Mouse (Mus musculus) MEL (cell line): ENCODE results near the gene Scgb3a1. TPM values are rescaled to one million over a fixed set of nuclear protein-coding genes. Genes with fewer than 3 reads are reported as not detected.

ENCODE experiments used
- DNase-seq: peaks from one replicate; pipeline ENCODE4 v3.0.0; 2011; ENCODE audit warnings: low read depth, low spot score
- H3K27ac ChIP-seq: 2 replicates; pipeline ENCODE4 v1.5.1; 2012; ENCODE audit warnings: low read depth, mild to moderate bottlenecking, control low read depth, low read length, moderate library complexity; ENCODE audit not compliant: control insufficient read depth
- H3K27me3 ChIP-seq, 2 experiments: fragments of 150-350 bp in 1 of 2; sonication (generic) in 1 of 2; 2 replicates each; pipeline ENCODE4 v1.6.1; 2012; ENCODE audit warnings: low read length in 2 of 2, mild to moderate bottlenecking in 2 of 2, improper control_type of control experiment in 1 of 2, moderate library complexity in 1 of 2; ENCODE audit not compliant: insufficient read depth in 2 of 2, control insufficient read depth in 1 of 2
- H3K36me3 ChIP-seq, 2 experiments: 2 replicates each; pipeline ENCODE4 v1.6.1; 2012 to 2014; ENCODE audit warnings: low read length in 2 of 2, improper control_type of control experiment in 1 of 2, inconsistent platforms in 1 of 2, mild to moderate bottlenecking in 1 of 2; ENCODE audit not compliant: insufficient read depth in 2 of 2, control insufficient read depth in 1 of 2
- H3K4me1 ChIP-seq, 2 experiments: fragments of 150-350 bp in 1 of 2; sonication (generic) in 1 of 2; 2 replicates each; pipeline ENCODE4 v1.6.1; 2012; ENCODE audit warnings: low read length in 2 of 2, improper control_type of control experiment in 1 of 2, mild to moderate bottlenecking in 1 of 2; ENCODE audit not compliant: insufficient read depth in 2 of 2, control insufficient read depth in 1 of 2
- H3K4me3 ChIP-seq, 2 experiments: fragments of 150-350 bp in 1 of 2; sonication (generic) in 1 of 2; 2 replicates each; pipeline ENCODE4 v1.5.1; 2012; ENCODE audit warnings: low read depth in 2 of 2, low read length in 2 of 2, mild to moderate bottlenecking in 2 of 2, moderate library complexity in 2 of 2, control low read depth in 1 of 2, improper control_type of control experiment in 1 of 2; ENCODE audit not compliant: control insufficient read depth in 1 of 2, insufficient read depth in 1 of 2
- H3K79me2 ChIP-seq: 2 replicates; pipeline ENCODE4 v1.6.1; 2012; ENCODE audit warnings: mild to moderate bottlenecking, low read length, moderate library complexity; ENCODE audit not compliant: control insufficient read depth, poor library complexity, insufficient read depth
- H3K9ac ChIP-seq: 2 replicates; pipeline ENCODE4 v1.6.1; 2012; ENCODE audit warnings: low read depth, mild to moderate bottlenecking, control low read depth, low read length, moderate library complexity; ENCODE audit not compliant: control insufficient read depth, poor library complexity, severe bottlenecking
- H3K9me3 ChIP-seq: fragments of 150-350 bp; sonication (generic); replicated peaks from 2 replicates; pipeline ENCODE4 v1.6.1; 2012; ENCODE audit warnings: mild to moderate bottlenecking, low read length, improper control_type of control experiment, moderate library complexity; ENCODE audit not compliant: insufficient read depth
- BHLHE40 ChIP-seq: IDR thresholded peaks from 2 replicates; pipeline ENCODE4 v1.6.1; 2012; ENCODE audit warnings: low read depth, mild to moderate bottlenecking, inconsistent platforms, low read length, improper control_type of control experiment, borderline replicate concordance
- CHD1 ChIP-seq: IDR thresholded peaks from 2 replicates; pipeline ENCODE4 v1.6.1; 2012; ENCODE audit warnings: low read depth, mild to moderate bottlenecking, inconsistent platforms, low read length, improper control_type of control experiment
- CHD2 ChIP-seq: IDR thresholded peaks from 2 replicates; pipeline ENCODE4 v1.6.1; 2011; ENCODE audit warnings: low read length, improper control_type of control experiment
- CTCF ChIP-seq, 3 experiments: IDR thresholded peaks in 2 of 3; conservative IDR thresholded peaks in 1 of 3; 2 replicates each; pipeline ENCODE4 v1.5.1; 2011 to 2012; ENCODE audit warnings: low read length in 3 of 3, low read depth in 2 of 3, mild to moderate bottlenecking in 2 of 3, improper control_type of control experiment in 1 of 3, inconsistent platforms in 1 of 3, mixed read lengths in 1 of 3, moderate library complexity in 1 of 3; ENCODE audit not compliant: control insufficient read depth in 1 of 3, insufficient read depth in 1 of 3, poor library complexity in 1 of 3, severe bottlenecking in 1 of 3
- E2F4 ChIP-seq: IDR thresholded peaks from 2 replicates; pipeline ENCODE4 v1.6.1; 2011; ENCODE audit warnings: low read depth, low read length, improper control_type of control experiment, borderline replicate concordance
- ELF1 ChIP-seq: IDR thresholded peaks from 2 replicates; pipeline ENCODE4 v1.6.1; 2014; ENCODE audit warnings: low read depth, mild to moderate bottlenecking, inconsistent platforms, low read length, improper control_type of control experiment, moderate library complexity
- EP300 ChIP-seq, 2 experiments: IDR thresholded peaks; 2 replicates each; pipeline ENCODE4 v1.6.1; 2011; ENCODE audit warnings: improper control_type of control experiment in 2 of 2, low read length in 2 of 2, low read depth in 1 of 2, mild to moderate bottlenecking in 1 of 2
- ETS1 ChIP-seq: IDR thresholded peaks from 2 replicates; pipeline ENCODE4 v1.6.1; 2012; ENCODE audit warnings: low read depth, mild to moderate bottlenecking, inconsistent platforms, low read length, improper control_type of control experiment, moderate library complexity
- HCFC1 ChIP-seq: IDR thresholded peaks from 2 replicates; pipeline ENCODE4 v1.6.1; 2012; ENCODE audit warnings: low read depth, mild to moderate bottlenecking, inconsistent platforms, low read length, improper control_type of control experiment, moderate library complexity
- JUND ChIP-seq: IDR thresholded peaks from 2 replicates; pipeline ENCODE4 v1.6.1; 2011; ENCODE audit warnings: low read depth, mild to moderate bottlenecking, improper control_type of control experiment, low read length
- MAFK ChIP-seq: IDR thresholded peaks from 2 replicates; pipeline ENCODE4 v1.6.1; 2011; ENCODE audit warnings: low read depth, mild to moderate bottlenecking, low read length, improper control_type of control experiment, borderline replicate concordance
- MAX ChIP-seq: IDR thresholded peaks from 2 replicates; pipeline ENCODE4 v1.6.1; 2011; ENCODE audit warnings: low read length, improper control_type of control experiment
- MAZ ChIP-seq: IDR thresholded peaks from 2 replicates; pipeline ENCODE4 v1.6.1; 2012; ENCODE audit warnings: low read depth, mild to moderate bottlenecking, inconsistent platforms, low read length, improper control_type of control experiment
- MXI1 ChIP-seq: IDR thresholded peaks from 2 replicates; pipeline ENCODE4 v1.6.1; 2011; ENCODE audit warnings: mild to moderate bottlenecking, low read depth, low read length, improper control_type of control experiment
- MYB ChIP-seq: IDR thresholded peaks from 2 replicates; pipeline ENCODE4 v1.6.1; 2011; ENCODE audit warnings: mild to moderate bottlenecking, low read depth, low read length, improper control_type of control experiment
- MYC ChIP-seq: IDR thresholded peaks from 2 replicates; pipeline ENCODE4 v1.6.1; 2011; ENCODE audit warnings: low read depth, mild to moderate bottlenecking, low read length, improper control_type of control experiment, moderate library complexity
- NELFE ChIP-seq: IDR thresholded peaks from 2 replicates; pipeline ENCODE4 v1.6.1; 2011; ENCODE audit warnings: low read depth, low read length, improper control_type of control experiment
- NRF1 ChIP-seq: IDR thresholded peaks from 2 replicates; pipeline ENCODE4 v1.6.1; 2014; ENCODE audit warnings: low read depth, mild to moderate bottlenecking, inconsistent platforms, low read length, improper control_type of control experiment, moderate library complexity; ENCODE audit not compliant: poor library complexity, insufficient read depth, severe bottlenecking
- POLR2A ChIP-seq, 2 experiments: IDR thresholded peaks; 2 replicates each; pipeline ENCODE4 v1.6.1; 2011 to 2012; ENCODE audit warnings: low read length in 2 of 2, mild to moderate bottlenecking in 2 of 2, control low read depth in 1 of 2, improper control_type of control experiment in 1 of 2, low read depth in 1 of 2, moderate library complexity in 1 of 2; ENCODE audit not compliant: control insufficient read depth in 1 of 2, insufficient read depth in 1 of 2, poor library complexity in 1 of 2
- POLR2AphosphoS2 ChIP-seq: IDR thresholded peaks from 2 replicates; pipeline ENCODE4 v1.6.1; 2011; ENCODE audit warnings: low read length, improper control_type of control experiment
- POLR2AphosphoS5 ChIP-seq: IDR thresholded peaks from 2 replicates; pipeline ENCODE4 v1.6.1; 2012; ENCODE audit warnings: low read depth, borderline replicate concordance, mild to moderate bottlenecking, inconsistent platforms, low read length, moderate library complexity, mixed read lengths
- RAD21 ChIP-seq: IDR thresholded peaks from 2 replicates; pipeline ENCODE4 v1.6.1; 2011; ENCODE audit warnings: mild to moderate bottlenecking, low read depth, low read length, improper control_type of control experiment
- RCOR1 ChIP-seq: IDR thresholded peaks from 2 replicates; pipeline ENCODE4 v1.6.1; 2012; ENCODE audit warnings: low read depth, mild to moderate bottlenecking, inconsistent platforms, low read length, improper control_type of control experiment
- SIN3A ChIP-seq: IDR thresholded peaks from 2 replicates; pipeline ENCODE4 v1.6.1; 2012; ENCODE audit warnings: low read length, improper control_type of control experiment, inconsistent platforms
- SMC3 ChIP-seq: IDR thresholded peaks from 2 replicates; pipeline ENCODE4 v1.6.1; 2011; ENCODE audit warnings: low read depth, low read length, improper control_type of control experiment
- TAL1 ChIP-seq: IDR thresholded peaks from 2 replicates; pipeline ENCODE4 v1.6.1; 2012; ENCODE audit warnings: mild to moderate bottlenecking, inconsistent platforms, low read length, moderate library complexity, mixed read lengths
- TBP ChIP-seq: IDR thresholded peaks from 2 replicates; pipeline ENCODE4 v1.8.0; 2011; ENCODE audit warnings: low read depth, low read length, improper control_type of control experiment
- TCF12 ChIP-seq: IDR thresholded peaks from 2 replicates; pipeline ENCODE4 v1.6.1; 2014; ENCODE audit warnings: low read depth, mild to moderate bottlenecking, inconsistent platforms, low read length, improper control_type of control experiment, moderate library complexity
- UBTF ChIP-seq: IDR thresholded peaks from 2 replicates; pipeline ENCODE4 v1.6.1; 2012; ENCODE audit warnings: low read depth, mild to moderate bottlenecking, inconsistent platforms, low read length, improper control_type of control experiment, moderate library complexity, borderline replicate concordance; ENCODE audit not compliant: insufficient read depth
- USF1 ChIP-seq: IDR thresholded peaks from 2 replicates; pipeline ENCODE4 v1.6.1; 2014; ENCODE audit warnings: low read depth, mild to moderate bottlenecking, inconsistent platforms, low read length, improper control_type of control experiment, moderate library complexity
- polyA plus RNA-seq, 2 experiments: library from polyadenylated mRNA; stranded (reverse) in 1 of 2; unstranded in 1 of 2; fragments of >175 nt in 1 of 2; fragments of >200 nt in 1 of 2; gene quantifications; 2 replicates each; pipeline versions ENCODE4 v1.2.1 to v1.2.4; 2012; ENCODE audit warnings: low replicate concordance in 2 of 2, low read depth in 1 of 2; ENCODE audit not compliant: insufficient read length in 2 of 2, insufficient read depth in 1 of 2, missing spikeins in 1 of 2
- total RNA-seq: library from RNA; depleted of rRNA; stranded (reverse); fragments of 300-350 nt; gene quantifications from 2 replicates; pipeline ENCODE4 v1.2.3, GENCODE M21; 2012

The Scgb3a1 gene
- total and polyA plus RNA-seq, 3 experiments, result not detected

- peak; percentile 35; the same call in 1 of the 2 replicates for TF ChIP-seq BHLHE40
- TF ChIP-seq EP300 (IDR thresholded peaks at IDR 0.05; ENCODE audit: low read depth in 1 of 2, low read length in 2 of 2), result peak in 1 of 2 experiments; percentile 54; a peak in 2 of 4 replicates
- TF ChIP-seq POLR2AphosphoS5, result no peak
- TF ChIP-seq TCF12, result peak; percentile 67
- no peak for TF ChIP-seq CHD2
- TF ChIP-seq USF1, result no peak
- peak; percentile 98 for TF ChIP-seq E2F4
- peak; percentile 54; the same call in 1 of the 2 replicates for TF ChIP-seq ELF1
- no peak for TF ChIP-seq UBTF
- no peak for TF ChIP-seq RAD21
- TF ChIP-seq MAFK, result no peak
- peak; percentile 34; the same call in 1 of the 2 replicates for TF ChIP-seq NRF1
- no peak for TF ChIP-seq CTCF (IDR thresholded peaks at IDR 0.05 in 2 of 3, conservative IDR thresholded peaks at IDR 0.05 in 1 of 3; ENCODE audit: control insufficient read depth in 1 of 3, insufficient read depth in 1 of 3, low read depth in 2 of 3, low read length in 3 of 3, poor library complexity in 1 of 3, severe bottlenecking in 1 of 3)
- TF ChIP-seq SIN3A, result peak; percentile 79
- peak; percentile 70; the same call in 1 of the 2 replicates for TF ChIP-seq ETS1
- peak; percentile 78; the same call in 1 of the 2 replicates for TF ChIP-seq MYC
- peak; percentile 64 to 93 for TF ChIP-seq POLR2A (IDR thresholded peaks at IDR 0.05; ENCODE audit: control insufficient read depth in 1 of 2, insufficient read depth in 1 of 2, low read depth in 1 of 2, low read length in 2 of 2, poor library complexity in 1 of 2)
- TF ChIP-seq JUND, result no peak
- peak; percentile 36; the same call in 1 of the 2 replicates for TF ChIP-seq MAX
- peak; percentile 99 for TF ChIP-seq MAZ
- TF ChIP-seq TAL1, result no peak
- peak; percentile 47; the same call in 1 of the 2 replicates for TF ChIP-seq RCOR1
- peak; percentile 58 for TF ChIP-seq NELFE
- peak; percentile 100 for TF ChIP-seq CHD1
- peak; percentile 38; the same call in 1 of the 2 replicates for TF ChIP-seq MXI1
- no peak for TF ChIP-seq MYB
- TF ChIP-seq HCFC1, result peak; percentile 92
- no peak for TF ChIP-seq SMC3
- peak; percentile 59; the same call in 1 of the 2 replicates for TF ChIP-seq TBP
- TF ChIP-seq POLR2AphosphoS2, result no peak
Observed at GRCm38 (mm10) chr11:49712555-49713335, 49.3 kb downstream of the Scgb3a1 start, which contains the start of gene Cnot6. Cnot6 (minus strand) TSS chr11:49712723.

More at GRCm38 (mm10) chr11:49712555-49713335, 49.3 kb downstream of the Scgb3a1 start, which contains the start of gene Cnot6:
- Histone ChIP-seq H3K4me1 (peaks cover 15 to 31% of the 10 kb centered on the region in 2 experiments), H3K36me3 (peaks cover 5 to 45% of the 10 kb centered on the region in 2 experiments; a peak in 3 of 4 replicates), H3K9ac (peak within 1 kb of the TSS; percentile 90), H3K9me3 (no peaks in the 10 kb centered on the region), H3K27ac (peak within 1 kb of the TSS; percentile 81), H3K27me3 (no peaks in the 10 kb centered on the region), H3K4me3 (peak within 1 kb of the TSS; percentile 80 to 93), H3K79me2 (peaks cover 38% of the 10 kb centered on the region)
- DNase-seq, result peak; percentile 100
